Mouse (Mus musculus): ENCODE results near the gene Pitpnb. TPM values are rescaled to one million over a fixed set of nuclear protein-coding genes. Genes with fewer than 3 reads are reported as not detected.

Pitpnb gene
- polyA plus RNA-seq, 1 experiment from 2014 or later, result 104 TPM

GRCm38 (mm10) chr5:111376276-111377020 is 45.9 kb downstream of the Pitpnb start:
- ATAC-seq (ENCODE audit: insufficient number of reproducible peaks, low FRiP score, low TSS enrichment, low read depth), result peak; percentile 70
- Histone ChIP-seq H3K9ac (no peak overlapping the region), H3K4me2 (replicated peaks) (no peak overlapping the region), H3K36me3 (peaks cover 58% of the 10 kb centered on the region), H3K27ac (replicated peaks) (peak overlapping the region; percentile 94), H3K9me3 (replicated peaks) (no peaks in the 10 kb centered on the region), H3K4me1 (peaks cover 45% of the 10 kb centered on the region), H3K27me3 (no peaks in the 10 kb centered on the region), H3K4me3 (replicated peaks) (no peak overlapping the region)
- WGBS, result 31% methylated on average over 24 of the region's 24 CpGs

GRCm38 (mm10) chr5:111378126-111378993 is 47.8 kb downstream of the Pitpnb start:
- no peak overlapping the region for H3K4me3 ChIP-seq (replicated peaks)
- WGBS, result 42% methylated on average over 7 of the region's 7 CpGs
- H3K27me3 ChIP-seq, result no peaks in the 10 kb centered on the region
- peaks cover 49% of the 10 kb centered on the region for H3K36me3 ChIP-seq
- no peak overlapping the region for H3K9ac ChIP-seq
- H3K9me3 ChIP-seq (replicated peaks), result no peaks in the 10 kb centered on the region
- H3K4me1 ChIP-seq, result peaks cover 50% of the 10 kb centered on the region
- no peak overlapping the region for H3K4me2 ChIP-seq (replicated peaks)
- ATAC-seq (ENCODE audit: insufficient number of reproducible peaks, low FRiP score, low TSS enrichment, low read depth), result no peak
- H3K27ac ChIP-seq (replicated peaks), result peak overlapping the region; percentile 94

- Histone ChIP-seq H3K4me3 (replicated peaks) (no peak overlapping the region), H3K9me3 (replicated peaks) (no peaks in the 10 kb centered on the region), H3K4me1 (peaks cover 26% of the 10 kb centered on the region), H3K36me3 (peaks cover 66% of the 10 kb centered on the region), H3K27me3 (no peaks in the 10 kb centered on the region), H3K4me2 (replicated peaks) (no peak overlapping the region), H3K9ac (no peak overlapping the region), H3K27ac (replicated peaks) (peak overlapping the region; percentile 78)
- 47% methylated on average over 5 of the region's 5 CpGs for WGBS
- ATAC-seq (ENCODE audit: insufficient number of reproducible peaks, low FRiP score, low TSS enrichment, low read depth), result peak; percentile 47; the same call in 1 of the 2 replicates
Observed at GRCm38 (mm10) chr5:111383335-111383734, 52.8 kb downstream of the Pitpnb start.

GRCm38 (mm10) chr5:111390911-111391310 is 60.3 kb downstream of the Pitpnb start:
- Histone ChIP-seq H3K27me3 (no peaks in the 10 kb centered on the region), H3K9me3 (replicated peaks) (no peaks in the 10 kb centered on the region), H3K4me1 (peaks cover 47% of the 10 kb centered on the region), H3K4me3 (replicated peaks) (no peak overlapping the region), H3K36me3 (peaks cover 27% of the 10 kb centered on the region), H3K27ac (replicated peaks) (no peak overlapping the region), H3K4me2 (replicated peaks) (no peak overlapping the region), H3K9ac (no peak overlapping the region)
- ATAC-seq (ENCODE audit: insufficient number of reproducible peaks, low FRiP score, low TSS enrichment, low read depth), result no peak
- WGBS, result 65% methylated on average over 10 of the region's 10 CpGs

- Histone ChIP-seq H3K36me3 (peaks cover 23% of the 10 kb centered on the region), H3K27me3 (no peaks in the 10 kb centered on the region), H3K4me2 (replicated peaks) (no peak overlapping the region), H3K9ac (no peak overlapping the region), H3K4me1 (peaks cover 53% of the 10 kb centered on the region), H3K9me3 (replicated peaks) (no peaks in the 10 kb centered on the region), H3K4me3 (replicated peaks) (no peak overlapping the region), H3K27ac (replicated peaks) (no peak overlapping the region)
- no peak for ATAC-seq (ENCODE audit: insufficient number of reproducible peaks, low FRiP score, low TSS enrichment, low read depth)
- 76% methylated on average over 6 of the region's 6 CpGs for WGBS
Observed at GRCm38 (mm10) chr5:111391485-111391884, 60.9 kb downstream of the Pitpnb start.

GRCm38 (mm10) chr5:111393346-111394197 is 63.0 kb downstream of the Pitpnb start:
- H3K9me3 ChIP-seq (replicated peaks), result no peaks in the 10 kb centered on the region
- peak overlapping the region; percentile 44 for H3K4me2 ChIP-seq (replicated peaks)
- WGBS, result 6% methylated on average over 17 of the region's 17 CpGs
- ATAC-seq (ENCODE audit: insufficient number of reproducible peaks, low FRiP score, low TSS enrichment, low read depth), result peak; percentile 48; the same call in 1 of the 2 replicates
- no peaks in the 10 kb centered on the region for H3K27me3 ChIP-seq
- peaks cover 9% of the 10 kb centered on the region; the same call in 1 of the 2 replicates for H3K36me3 ChIP-seq
- peak overlapping the region; percentile 11; the same call in 1 of the 2 replicates for H3K4me3 ChIP-seq (replicated peaks)
- H3K9ac ChIP-seq, result no peak overlapping the region
- H3K4me1 ChIP-seq, result peaks cover 72% of the 10 kb centered on the region
- H3K27ac ChIP-seq (replicated peaks), result peak overlapping the region; percentile 82

GRCm38 (mm10) chr5:111394198-111395053 is 63.9 kb downstream of the Pitpnb start:
- Histone ChIP-seq H3K9ac (no peak overlapping the region), H3K4me2 (replicated peaks) (peak overlapping the region; percentile 44), H3K4me3 (replicated peaks) (peak overlapping the region; percentile 11; the same call in 1 of the 2 replicates), H3K4me1 (peaks cover 80% of the 10 kb centered on the region), H3K27me3 (no peaks in the 10 kb centered on the region; the same call in 1 of the 2 replicates), H3K9me3 (replicated peaks) (no peaks in the 10 kb centered on the region), H3K36me3 (0 out of 2 replicates have a peak, but pooled peaks cover under 1% of the 10 kb centered on the region), H3K27ac (replicated peaks) (peak overlapping the region; percentile 82)
- ATAC-seq (ENCODE audit: insufficient number of reproducible peaks, low FRiP score, low TSS enrichment, low read depth), result peak; percentile 12; the same call in 1 of the 2 replicates
- WGBS, result 5% methylated on average over 15 of the region's 15 CpGs

- WGBS, result 25% methylated on average over 10 of the region's 10 CpGs
- 0 out of 2 replicates have a peak, but pooled peaks have one; percentile 20 for ATAC-seq (ENCODE audit: insufficient number of reproducible peaks, low FRiP score, low TSS enrichment, low read depth)
- no peaks in the 10 kb centered on the region for H3K9me3 ChIP-seq (replicated peaks)
- H3K9ac ChIP-seq, result no peak overlapping the region
- no peaks in the 10 kb centered on the region; the same call in 1 of the 2 replicates for H3K27me3 ChIP-seq
- H3K27ac ChIP-seq (replicated peaks), result peak overlapping the region; percentile 82
- peaks cover 89% of the 10 kb centered on the region for H3K4me1 ChIP-seq
- no peaks in the 10 kb centered on the region for H3K36me3 ChIP-seq
- no peak overlapping the region for H3K4me2 ChIP-seq (replicated peaks)
- H3K4me3 ChIP-seq (replicated peaks), result no peak overlapping the region
Observed at GRCm38 (mm10) chr5:111395771-111396170, 65.2 kb downstream of the Pitpnb start.

- Histone ChIP-seq H3K4me2 (replicated peaks) (no peak overlapping the region), H3K9me3 (replicated peaks) (no peaks in the 10 kb centered on the region), H3K9ac (no peak overlapping the region), H3K4me3 (replicated peaks) (no peak overlapping the region), H3K27ac (replicated peaks) (peak overlapping the region; percentile 82), H3K27me3 (no peaks in the 10 kb centered on the region; the same call in 1 of the 2 replicates), H3K36me3 (no peaks in the 10 kb centered on the region), H3K4me1 (peaks cover 89% of the 10 kb centered on the region)
- no peak for ATAC-seq (ENCODE audit: insufficient number of reproducible peaks, low FRiP score, low TSS enrichment, low read depth)
- WGBS, result 62% methylated on average over 4 of the region's 4 CpGs
Observed at GRCm38 (mm10) chr5:111396199-111396598, 65.6 kb downstream of the Pitpnb start.

GRCm38 (mm10) chr5:111398471-111398870 is 67.9 kb downstream of the Pitpnb start:
- Histone ChIP-seq H3K27me3 (no peaks in the 10 kb centered on the region; the same call in 1 of the 2 replicates), H3K4me2 (replicated peaks) (no peak overlapping the region), H3K9me3 (replicated peaks) (no peaks in the 10 kb centered on the region), H3K27ac (replicated peaks) (peak overlapping the region; percentile 82), H3K4me3 (replicated peaks) (no peak overlapping the region), H3K36me3 (no peaks in the 10 kb centered on the region), H3K9ac (no peak overlapping the region), H3K4me1 (peaks cover 95% of the 10 kb centered on the region)
- WGBS, result 33% methylated on average over 4 of the region's 4 CpGs
- no peak for ATAC-seq (ENCODE audit: insufficient number of reproducible peaks, low FRiP score, low TSS enrichment, low read depth)
